Mouse (Mus musculus) natural killer cell, adult 2 months (primary cell): ENCODE measurements around the gene Vmn2r8.
"Not testable (repeated sequence)": the region's sequence is repeated elsewhere in the genome, so short reads cannot be mapped to it uniquely, and the experiment has no call there.

ENCODE experiments used
- DNase-seq, 2 experiments: peaks; one replicate each; pipeline ENCODE4 v3.0.0; 2022; ENCODE audit warnings: low spot score in 2 of 2

The Vmn2r8 gene

DNA sequence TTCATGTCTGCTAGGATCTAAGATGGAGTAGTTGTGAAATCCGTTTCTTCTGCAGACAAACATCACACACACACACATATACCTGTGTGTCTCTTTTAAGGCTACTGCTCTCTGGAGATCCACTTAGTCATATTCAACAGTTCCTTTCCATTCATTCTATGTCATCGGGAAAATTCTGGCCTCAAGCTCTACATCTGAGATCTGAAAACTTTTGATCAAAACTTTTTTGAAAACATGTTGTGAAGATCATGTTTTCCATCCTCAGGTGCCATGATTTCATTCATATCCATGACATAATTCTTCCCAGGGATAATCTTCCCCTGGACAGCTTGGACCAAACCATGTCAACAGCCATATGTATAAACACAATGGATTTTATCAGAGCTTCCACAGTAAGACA, at the start of gene Vmn2r8:
TSS of gene Vmn2r8 (minus strand) at position 101 of the 400 bp plus-strand sequence.
- DNase-seq: not testable (repeated sequence)

DNA sequence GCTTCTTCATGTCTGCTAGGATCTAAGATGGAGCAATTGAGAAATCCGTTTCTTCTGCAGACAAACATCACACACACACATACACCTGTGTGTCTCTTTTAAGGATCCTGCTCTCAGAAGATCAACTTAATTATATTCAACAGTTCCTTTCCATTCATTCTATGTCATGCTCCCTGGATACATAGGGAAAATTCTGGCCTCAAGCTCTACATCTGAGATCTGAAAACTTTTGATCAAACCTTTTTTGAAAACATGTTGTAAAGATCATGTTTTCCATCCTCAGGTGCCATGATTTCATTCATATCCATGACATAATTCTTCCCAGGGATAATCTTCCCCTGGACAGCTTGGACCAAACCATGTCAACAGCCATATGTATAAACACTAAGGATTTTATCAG, 43.9 kb upstream of the Vmn2r8 start, which contains the start of gene Vmn2r9:
TSS of gene Vmn2r9 (minus strand) at position 101 of the 400 bp plus-strand sequence.
- DNase-seq: not testable (repeated sequence)

DNA sequence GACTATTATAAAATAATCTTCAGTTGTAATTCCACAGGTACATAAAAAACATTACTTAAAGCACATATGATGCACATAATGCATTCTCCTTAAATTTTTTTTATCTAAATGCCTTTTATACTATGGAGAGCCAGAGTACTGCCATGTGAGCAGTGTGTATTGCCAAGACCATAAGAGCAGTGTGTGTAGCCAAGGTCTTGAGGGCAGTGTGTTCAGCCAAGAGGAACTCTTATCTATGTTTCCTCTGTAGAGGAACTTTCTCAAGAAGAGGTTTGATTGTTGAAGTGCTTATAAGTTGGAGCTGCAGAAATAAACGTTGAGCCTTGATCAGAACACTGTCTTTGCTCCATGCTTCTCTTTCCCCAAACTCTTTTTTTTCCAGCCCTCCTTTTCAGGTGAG, 40.8 kb upstream of the Vmn2r8 start:
- DNase-seq: no peak

DNA sequence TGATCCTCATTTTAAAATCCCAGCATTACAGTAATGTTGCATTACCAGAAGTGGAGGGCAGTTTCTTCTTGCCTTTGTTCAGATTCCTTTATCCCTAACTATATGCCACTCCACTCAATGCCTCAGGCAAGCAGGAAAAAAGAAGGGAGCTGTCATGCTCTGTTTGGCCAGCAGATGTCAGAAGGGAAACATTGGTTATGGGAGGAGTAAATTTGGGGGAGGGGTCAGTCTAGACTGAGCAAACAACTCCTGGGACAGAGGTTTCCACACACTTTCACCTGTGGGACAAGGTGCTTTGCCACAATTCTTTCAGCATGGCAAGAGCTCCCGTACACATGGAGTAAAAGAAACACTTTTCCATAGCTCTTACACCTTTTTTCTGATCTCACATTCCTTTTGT, 27.5 kb upstream of the Vmn2r8 start:
- DNase-seq: no peak

DNA sequence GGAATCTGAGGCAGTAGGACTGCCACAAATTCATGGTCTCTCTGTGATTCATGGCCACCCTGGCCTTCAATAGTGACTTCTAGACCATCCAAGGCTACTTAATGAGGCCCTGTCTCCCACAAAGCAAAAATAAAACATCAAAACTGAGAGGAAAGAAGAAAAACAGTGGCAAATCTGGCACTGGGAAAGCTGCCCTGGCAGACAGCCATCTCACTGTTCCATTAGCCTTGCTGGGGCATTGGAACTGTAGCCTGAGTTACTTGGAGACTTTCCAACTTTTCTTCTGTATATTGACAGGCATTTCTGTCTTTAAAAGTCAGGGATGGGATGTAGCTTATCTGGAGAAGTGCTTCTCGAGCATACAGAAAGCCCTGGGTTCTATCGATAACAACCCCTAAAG, 14.6 kb upstream of the Vmn2r8 start:
- no peak for DNase-seq

DNA sequence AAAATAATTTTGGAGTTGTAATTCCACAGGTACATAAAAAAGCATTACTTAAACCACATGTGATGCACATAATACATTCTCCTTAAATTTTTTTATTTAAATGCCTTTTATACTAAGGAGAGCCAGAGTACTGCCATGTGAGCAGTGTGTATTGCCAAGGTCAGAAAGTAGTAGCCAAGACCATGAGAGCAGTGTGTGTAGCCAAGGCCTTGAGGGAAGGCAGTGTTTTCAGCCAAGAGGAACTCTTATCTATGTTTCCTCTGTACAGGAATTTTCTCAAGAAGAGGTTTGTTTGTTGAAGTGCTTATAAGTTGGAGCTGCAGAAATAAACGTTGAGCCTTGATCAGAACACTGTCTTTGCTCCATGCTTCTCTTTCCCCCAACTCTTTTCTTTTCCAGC, 5.0 kb downstream of the Vmn2r8 start:
- DNase-seq: no peak

DNA sequence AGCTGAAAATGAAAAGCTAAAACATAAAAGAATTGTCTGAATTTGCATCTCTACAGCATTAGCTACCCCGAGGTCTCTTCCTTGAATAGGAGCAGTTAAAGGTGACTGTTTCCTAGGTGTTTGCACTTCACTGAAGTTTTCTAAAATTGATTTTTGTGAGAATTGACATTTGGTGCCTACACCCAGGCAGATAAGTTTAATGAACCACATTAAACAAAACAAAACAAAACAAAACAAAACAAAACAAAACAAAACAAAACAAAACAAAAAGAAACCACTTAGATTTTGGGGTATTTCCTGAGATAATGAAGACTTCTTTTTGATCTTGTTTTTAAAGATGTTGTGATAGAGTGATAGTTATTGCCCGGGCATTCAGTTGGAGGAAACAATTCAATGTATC, 13.4 kb downstream of the Vmn2r8 start, which contains the start of gene Tmed11:
TSS of gene Tmed11 (minus strand) at position 101 of the 400 bp plus-strand sequence.
- not testable (repeated sequence) for DNase-seq

DNA sequence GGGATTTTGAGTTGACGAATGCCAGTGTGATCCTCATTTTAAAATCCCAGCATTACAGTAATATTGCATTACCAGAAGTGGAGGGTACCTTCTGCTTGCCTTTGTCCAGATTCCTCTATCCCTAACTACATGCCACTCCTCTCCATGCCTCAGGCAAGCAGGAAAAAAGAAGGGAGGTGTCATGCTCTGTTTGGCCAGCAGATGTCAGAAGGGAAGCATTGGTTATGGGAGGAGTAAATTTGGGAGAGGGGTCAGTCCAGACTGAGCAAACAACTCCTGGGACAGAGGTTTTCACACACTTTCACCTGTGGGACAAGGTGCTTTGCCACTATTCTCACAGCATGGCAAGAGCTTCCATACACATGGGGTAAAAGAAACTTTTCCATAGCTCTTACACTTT, 18.3 kb downstream of the Vmn2r8 start:
- DNase-seq: not testable (repeated sequence)

DNA sequence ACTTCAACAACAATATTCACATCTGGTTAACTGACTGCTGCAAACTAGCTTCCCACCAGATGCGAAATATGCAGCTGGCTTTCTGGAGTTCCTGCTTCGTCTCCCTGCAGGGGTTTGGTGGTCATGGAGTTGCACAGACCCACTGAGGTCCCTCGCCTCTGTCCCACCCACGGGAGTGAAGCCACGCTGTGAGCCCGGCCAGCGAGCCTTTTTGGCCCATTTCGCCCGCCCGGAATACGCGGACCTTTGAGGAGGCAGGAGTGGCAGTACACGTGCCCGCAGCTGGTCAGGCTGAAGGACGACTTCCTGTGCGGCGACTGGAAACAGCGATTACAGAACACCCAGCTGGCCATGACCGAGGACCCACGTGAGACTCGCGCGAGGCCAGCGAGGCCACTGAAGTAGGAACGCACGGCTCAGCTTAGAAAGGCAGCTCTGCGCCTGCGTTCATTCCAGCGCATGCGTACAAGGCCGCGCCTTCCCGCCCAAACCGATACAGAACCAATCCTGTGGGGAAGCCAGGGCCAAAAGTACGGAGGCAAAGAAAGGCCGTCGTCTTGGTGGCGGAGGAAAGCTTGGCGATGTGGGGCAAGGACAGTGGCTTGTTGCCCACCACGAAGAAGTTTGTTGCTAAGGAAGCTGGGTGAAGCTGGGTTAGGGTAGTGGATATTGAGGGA, 33.9 kb downstream of the Vmn2r8 start, which contains the start of gene Rnf212:
TSS of gene Rnf212 (minus strand) at position 353 of the 677 bp plus-strand sequence.
- no peak for DNase-seq

DNA sequence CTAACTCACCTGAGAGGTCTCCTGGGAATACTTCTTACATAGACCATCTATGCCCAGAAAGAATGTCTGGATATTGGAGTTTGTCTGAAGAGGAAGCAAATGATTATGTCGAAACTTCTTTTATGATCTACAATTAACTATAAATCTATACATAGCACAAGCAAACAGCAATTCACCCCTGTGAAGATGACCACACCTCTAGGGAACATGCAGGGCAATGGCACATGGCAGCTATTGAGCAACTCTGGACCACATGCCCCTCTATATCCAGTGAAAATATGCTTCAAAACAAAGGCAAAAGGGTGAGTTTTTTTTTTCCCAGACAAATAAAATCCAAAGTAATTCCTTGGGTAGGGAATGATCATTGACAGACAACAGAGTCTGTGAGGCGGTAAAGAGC, 48.6 kb downstream of the Vmn2r8 start:
- no peak for DNase-seq

DNA sequence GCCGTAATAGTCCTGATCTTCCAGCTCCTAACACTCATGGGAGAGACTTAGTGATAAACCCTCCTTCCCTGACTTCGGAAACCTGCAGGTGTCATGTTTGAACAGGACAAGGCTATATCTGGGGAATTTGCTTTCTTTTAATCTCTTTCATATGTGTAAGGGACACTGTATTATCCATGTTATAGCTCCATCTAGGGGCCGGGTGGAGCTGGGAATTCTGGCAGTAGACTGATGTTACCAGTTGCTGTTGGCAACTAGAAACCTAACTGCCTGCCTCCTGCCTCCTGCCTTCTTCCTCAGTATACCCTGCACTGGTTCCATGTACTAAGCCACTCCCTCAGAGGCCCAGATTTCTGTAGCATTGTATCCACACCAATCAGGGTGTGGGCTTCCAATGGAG, 50.3 kb downstream of the Vmn2r8 start:
- no peak for DNase-seq

DNA sequence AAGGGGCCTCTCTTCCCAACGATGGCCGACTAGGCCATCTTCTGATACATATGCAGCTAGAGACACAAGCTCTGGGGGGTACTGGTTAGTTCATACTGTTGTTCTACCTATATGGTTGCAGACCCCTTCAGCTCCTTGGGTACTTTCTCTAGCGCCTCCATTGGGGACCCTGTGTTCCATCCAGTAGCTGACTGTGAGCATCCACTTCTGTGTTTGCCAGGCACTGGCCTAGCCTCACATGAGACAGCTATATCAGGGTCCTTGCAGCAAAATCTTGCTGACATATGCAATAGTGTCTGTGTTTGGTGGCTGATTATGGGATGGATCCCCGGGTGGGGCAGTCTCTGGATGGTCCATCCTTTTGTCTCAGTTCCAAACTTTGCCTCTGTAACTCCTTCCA, 57.4 kb downstream of the Vmn2r8 start:
- not testable (repeated sequence) for DNase-seq

DNA sequence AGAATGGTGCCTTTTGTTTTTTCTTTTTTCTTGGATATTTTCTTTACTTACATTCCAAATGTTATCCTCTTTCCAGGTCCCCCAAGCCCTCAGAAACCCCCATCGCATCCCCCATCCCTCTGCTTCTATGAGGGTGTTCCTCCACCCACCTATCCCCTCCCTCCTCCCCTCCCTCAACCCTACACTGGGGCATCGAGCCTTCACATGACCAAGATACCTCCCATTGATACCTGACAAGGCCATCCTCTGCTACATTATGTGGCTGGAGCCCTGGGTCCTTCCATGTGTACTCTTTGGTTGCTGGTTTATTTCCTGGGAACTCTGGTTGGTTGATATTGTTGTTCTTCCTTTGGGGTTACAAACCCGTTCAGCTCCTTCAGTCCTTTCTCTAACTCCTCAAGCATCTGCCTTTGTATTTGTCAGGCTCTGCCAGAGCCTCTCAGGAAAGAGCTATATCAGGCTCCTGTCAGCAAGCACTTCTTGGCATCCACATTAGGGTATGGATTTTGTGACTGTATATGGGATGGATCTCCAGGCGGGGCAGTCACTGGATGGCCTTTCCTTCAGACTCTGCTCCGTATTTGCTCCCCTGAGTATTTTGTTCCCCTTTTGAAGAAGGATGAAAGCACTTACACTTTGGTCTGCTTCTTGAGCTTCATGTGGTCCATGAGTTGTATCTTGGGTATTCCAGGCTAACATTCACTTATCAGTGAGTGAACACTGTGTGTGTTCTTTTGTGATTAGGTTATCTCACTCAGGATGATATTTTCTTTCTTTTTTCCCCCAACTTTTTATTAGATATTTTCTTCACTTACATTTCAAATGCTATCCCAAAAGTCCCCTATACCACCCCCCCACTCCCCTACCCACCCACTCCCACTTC, 58.1 kb downstream of the Vmn2r8 start:
- no peak for DNase-seq

DNA sequence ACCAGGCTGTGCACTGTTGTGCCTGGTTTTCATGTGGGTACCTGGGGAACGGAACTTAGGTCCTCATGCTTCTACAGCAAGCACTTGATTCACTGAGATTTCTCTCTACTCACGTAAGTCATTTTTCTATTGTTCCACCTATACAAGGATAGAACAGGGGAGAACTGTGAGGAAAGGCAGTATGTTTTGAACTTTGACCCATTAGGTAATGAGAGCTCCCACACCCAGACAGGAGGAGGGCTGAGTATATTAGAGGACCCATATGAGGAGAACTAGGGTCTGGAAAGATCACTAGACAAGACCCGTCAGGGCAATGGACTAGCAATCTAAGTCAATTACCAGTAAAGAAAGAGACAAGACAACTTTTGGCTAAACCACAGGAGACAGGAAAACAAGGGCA, 64.0 kb downstream of the Vmn2r8 start:
- DNase-seq: no peak

DNA sequence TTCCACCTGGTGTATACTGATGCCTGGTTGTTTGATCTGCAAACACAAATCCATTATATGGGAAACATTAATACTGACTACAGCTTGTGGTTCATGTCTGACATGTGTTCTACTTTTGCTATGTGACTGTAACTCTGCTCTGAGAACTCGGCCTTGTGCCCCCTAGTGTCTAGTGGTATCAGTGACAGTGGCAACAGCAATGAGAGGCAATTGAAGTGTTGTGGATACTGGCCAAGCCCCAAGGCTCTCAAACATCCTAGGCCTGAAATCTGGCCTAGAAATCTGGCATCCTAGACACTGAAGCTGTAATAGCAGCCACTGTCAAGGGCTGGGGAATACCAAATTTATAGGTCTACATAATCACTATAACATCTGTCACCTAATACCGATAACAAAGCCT, 64.8 kb downstream of the Vmn2r8 start:
- no peak for DNase-seq

DNA sequence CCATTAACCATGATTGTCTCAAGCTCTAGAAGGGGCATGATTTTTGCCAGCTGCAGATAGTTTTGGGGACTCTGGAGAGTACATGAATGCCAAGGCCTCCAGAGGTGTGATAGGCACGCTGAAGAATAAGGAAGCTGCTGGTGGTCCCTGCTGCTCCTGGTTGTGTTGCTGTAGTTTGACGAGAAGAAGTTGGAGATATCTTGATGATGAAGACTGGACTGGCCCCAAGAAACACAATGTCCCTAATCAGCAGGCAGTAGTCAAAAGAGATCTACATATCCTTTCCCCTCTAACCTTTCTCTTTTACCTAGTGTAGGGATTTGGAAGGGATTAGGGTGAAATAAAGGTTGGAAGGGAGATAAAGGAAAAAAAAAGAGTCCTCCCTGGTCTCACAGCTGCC, 66.1 kb downstream of the Vmn2r8 start:
- no peak for DNase-seq

DNA sequence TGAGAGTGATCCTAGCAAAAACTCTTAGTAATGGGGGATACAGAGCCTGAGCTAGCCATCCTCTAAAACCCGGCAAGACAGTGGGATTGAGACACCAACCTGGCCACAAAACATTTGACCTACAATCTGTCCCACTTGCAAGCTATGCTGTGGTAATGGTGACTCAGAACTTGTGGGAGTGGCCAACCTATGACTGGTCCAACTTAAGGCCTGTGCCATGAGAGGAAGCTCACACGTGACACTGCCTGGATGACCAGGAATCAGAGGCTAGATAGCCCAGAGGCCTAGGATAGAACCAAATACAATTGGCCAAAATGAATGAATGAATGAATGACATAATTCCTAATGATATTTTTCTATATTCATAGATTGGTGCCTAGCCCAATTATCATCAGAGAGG, 66.8 kb downstream of the Vmn2r8 start:
- DNase-seq: no peak
